Mouse (Mus musculus) CD8-positive naive resting alpha-beta T cell, adult 2 months (primary cell): ENCODE measurements at regions not wholly inside any gene's neighbourhood (a gene's known extent, or its start where the extent isn't known, plus 50 kb on each side); places are given as distances from the start of the nearest gene placed in this dataset.

Source experiments
- DNase-seq, 2 experiments: peaks; one replicate each; pipeline ENCODE4 v3.0.0; 2022; ENCODE audit warnings: low read depth in 2 of 2, low spot score in 2 of 2

- no peak for DNase-seq
Measured at GRCm38 (mm10) chr7:142835319-142835718, 92.1 kb upstream of the Ins2 start.

GRCm38 (mm10) chr7:142830969-142831673 is 87.9 kb upstream of the Ins2 start:
- DNase-seq = no peak

- no peak for DNase-seq
Measured at GRCm38 (mm10) chr7:142810711-142811110, 67.5 kb upstream of the Ins2 start.

- DNase-seq = peak in 1 of 2 experiments; percentile 23
Measured at GRCm38 (mm10) chr7:142799424-142799823, 56.2 kb upstream of the Ins2 start.

GRCm38 (mm10) chr7:142794481-142794880 is 51.3 kb upstream of the Ins2 start:
- no peak for DNase-seq
